Mouse (Mus musculus) lung, adult 2 months (tissue): ENCODE results near the gene Nck1. TPM values are rescaled to one million over a fixed set of nuclear protein-coding genes. Genes with fewer than 3 reads are reported as not detected.

ENCODE experiments used
- DNase-seq: peaks from one replicate; pipeline ENCODE4 v3.0.0; 2022
- H3K4me1 ChIP-seq: fragments of 200-500 bp; 2 replicates; pipeline ENCODE4 v1.6.1; 2011; ENCODE audit warnings: low read length; ENCODE audit not compliant: control insufficient read depth, insufficient read depth
- H3K4me3 ChIP-seq: fragments of 200-500 bp; replicated peaks from 2 replicates; pipeline ENCODE3; 2011; ENCODE audit warnings: low read depth, mild to moderate bottlenecking, control low read depth, low read length; ENCODE audit errors: extremely low read depth
- CTCF ChIP-seq: fragments of 200-500 bp; IDR thresholded peaks from 2 replicates; pipeline ENCODE4 v1.5.1; 2011; ENCODE audit warnings: mild to moderate bottlenecking, low read length, control low read depth; ENCODE audit not compliant: insufficient read depth
- POLR2A ChIP-seq: fragments of 200-500 bp; IDR thresholded peaks from 2 replicates; pipeline ENCODE4 v1.6.1; 2011; ENCODE audit warnings: low read depth, mild to moderate bottlenecking, control low read depth, low read length, borderline replicate concordance; ENCODE audit errors: extremely low read depth
- WGBS: fragments of 180-500 bp; shearing (Covaris S2); methylation state at CpG from one replicate; pipeline ENCODE4 v1.1.7; 2018; 5-methylcytosine and 5-hydroxymethylcytosine counted together
- polyA plus RNA-seq: library from polyadenylated mRNA; depleted of rRNA; stranded (reverse); fragments of >200 nt; gene quantifications from 2 replicates; pipeline ENCODE4 v1.2.3, GENCODE M21; 2012

Nck1 gene
- polyA plus RNA-seq, 1 experiment, result 8.7 TPM

DNA sequence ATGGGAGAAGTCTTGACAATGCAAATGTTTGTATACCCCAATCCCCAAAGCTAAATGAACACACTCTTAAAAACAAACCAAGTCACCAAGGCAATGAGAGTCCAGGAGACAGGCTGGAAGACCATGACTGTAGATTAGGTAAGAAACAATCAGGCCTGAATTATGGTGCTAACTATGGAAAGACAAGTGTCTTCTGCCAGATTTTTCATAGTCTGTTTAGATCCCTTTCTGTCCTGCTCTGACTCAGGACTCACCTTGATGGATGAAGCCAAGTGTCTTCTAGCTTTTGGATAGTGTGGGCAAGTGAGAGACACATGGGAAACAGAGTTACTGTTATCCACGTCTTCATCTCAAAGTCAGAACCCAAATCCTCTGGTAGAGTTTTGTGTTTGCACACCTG is 25.6 kb upstream of the Nck1 start:
- TF ChIP-seq POLR2A (no peak), CTCF (no peak)
- WGBS, result 92% methylated on average over 1 of the region's 1 CpGs
- Histone ChIP-seq H3K4me1 (no peaks in the 10 kb centered on the region; the same call in 1 of the 2 replicates), H3K4me3 (no peak overlapping the region)
- no peak for DNase-seq

- no peaks in the 10 kb centered on the region; the same call in 1 of the 2 replicates for H3K4me1 ChIP-seq
- H3K4me3 ChIP-seq, result peak within 1 kb of the TSS; percentile 81
- DNase-seq, result peak; percentile 62
- TF ChIP-seq CTCF, result no peak
- TF ChIP-seq POLR2A, result 0 out of 2 replicates have a peak, but pooled peaks have one; percentile 30
- WGBS, result under 1% methylated on average over 55 of the region's 55 CpGs
These were observed 24.8 kb upstream of the Nck1 start, which contains the start of gene Slc35g2 for GRCm38 (mm10) chr9:100570626-100571233. Gene Slc35g2, minus strand, starts transcription at chr9:100571090.

- no peaks in the 10 kb centered on the region; the same call in 1 of the 2 replicates for H3K4me1 ChIP-seq
- DNase-seq, result peak; percentile 60
- H3K4me3 ChIP-seq, result peak overlapping the region; percentile 81
- TF ChIP-seq CTCF, result peak; percentile 27; the same call in 1 of the 2 replicates
- peak; percentile 72; the same call in 1 of the 2 replicates for TF ChIP-seq POLR2A
- 4% methylated on average over 32 of the region's 32 CpGs for WGBS
These were observed 24.1 kb upstream of the Nck1 start for GRCm38 (mm10) chr9:100569798-100570625.

DNA sequence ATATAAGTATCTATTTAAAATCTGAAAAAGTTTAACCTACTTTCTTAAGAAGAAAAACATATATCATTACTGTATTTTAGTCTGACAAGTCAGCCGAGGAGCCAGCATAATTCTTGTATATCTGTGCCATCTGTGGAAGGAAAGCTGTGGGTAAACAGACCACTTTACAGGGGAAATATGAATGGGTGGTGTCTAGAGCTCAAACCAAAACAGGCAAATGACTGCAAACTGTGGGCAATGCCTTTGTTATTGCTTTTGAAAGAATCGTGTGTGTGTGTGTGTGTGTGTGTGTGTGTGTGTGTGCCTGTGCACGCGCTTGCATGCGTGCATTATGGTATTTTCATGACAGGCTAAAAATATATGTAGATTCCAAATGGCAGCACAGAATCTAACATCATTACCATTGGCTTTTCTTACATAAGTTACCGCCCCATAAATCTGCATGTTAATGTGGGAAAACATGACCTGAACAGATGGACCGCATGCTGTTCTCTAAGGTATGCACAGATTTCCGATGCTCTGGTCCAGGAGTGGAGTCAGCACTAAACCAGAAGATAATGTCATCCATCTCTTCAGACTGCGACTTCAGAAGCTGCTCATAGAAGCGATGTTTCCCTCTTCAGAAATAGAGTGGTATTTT is 14.4 kb upstream of the Nck1 start:
- Histone ChIP-seq H3K4me1 (peaks cover 6% of the 10 kb centered on the region; the same call in 1 of the 2 replicates), H3K4me3 (no peak overlapping the region)
- WGBS, result 73% methylated on average over 10 of the region's 10 CpGs
- TF ChIP-seq CTCF, result no peak
- TF ChIP-seq POLR2A, result no peak
- DNase-seq, result no peak

- DNase-seq, result no peak
- no peak for TF ChIP-seq CTCF
- TF ChIP-seq POLR2A, result no peak
- Histone ChIP-seq H3K4me3 (no peak overlapping the region), H3K4me1 (peaks cover 7% of the 10 kb centered on the region; the same call in 1 of the 2 replicates)
These were observed 13.1 kb upstream of the Nck1 start for GRCm38 (mm10) chr9:100558991-100559390.

DNA sequence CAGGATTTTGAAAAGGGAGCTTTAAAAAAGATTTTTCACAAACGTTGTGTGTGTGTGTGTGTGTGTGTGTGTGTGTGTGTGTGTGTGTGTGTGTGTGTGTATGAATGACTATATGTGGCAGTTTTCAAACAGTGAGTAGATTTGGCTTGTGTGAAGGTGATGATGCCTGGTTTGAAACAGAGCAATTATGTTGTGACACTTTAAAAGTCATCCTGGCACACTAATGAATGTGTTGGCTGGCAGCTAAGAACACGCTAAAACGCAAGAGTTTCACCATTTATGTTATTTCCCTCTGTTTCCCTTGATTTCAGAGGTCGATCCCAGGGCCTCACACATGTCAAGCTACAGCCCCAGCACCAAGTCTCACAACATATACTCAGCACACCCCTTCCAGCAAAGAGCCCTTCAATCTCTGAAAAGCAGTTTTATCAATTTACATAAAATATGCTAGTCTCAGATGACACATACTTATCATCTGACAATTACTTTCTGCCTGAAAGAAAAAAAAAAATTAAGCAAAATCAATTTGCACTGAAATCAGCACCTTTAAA is 12.2 kb upstream of the Nck1 start:
- DNase-seq, result no peak
- TF ChIP-seq CTCF, result no peak
- TF ChIP-seq POLR2A, result no peak
- Histone ChIP-seq H3K4me3 (no peak overlapping the region), H3K4me1 (peaks cover 7% of the 10 kb centered on the region; the same call in 1 of the 2 replicates)
- 77% methylated on average over 4 of the region's 4 CpGs for WGBS

DNA sequence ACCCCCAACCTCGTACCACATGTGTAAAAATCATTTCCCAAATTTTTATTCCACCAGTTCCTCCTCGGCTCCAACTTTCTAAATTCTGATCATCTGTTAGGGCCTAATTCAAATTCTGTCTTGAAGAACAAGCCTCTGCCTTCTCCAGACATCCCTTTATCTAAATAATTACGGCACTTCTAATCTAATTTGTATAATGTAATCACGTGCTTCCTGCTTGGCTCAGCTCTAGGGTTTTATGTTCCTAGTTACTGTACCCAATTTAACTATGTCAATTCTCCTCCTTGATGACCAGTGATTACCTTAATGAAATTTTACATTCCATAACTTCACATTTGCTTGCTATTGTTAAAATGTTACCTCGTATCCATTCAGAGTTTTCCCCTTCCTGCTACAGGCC is 9.8 kb upstream of the Nck1 start:
- TF ChIP-seq CTCF (no peak), POLR2A (no peak)
- H3K4me1 ChIP-seq, result peaks cover 3% of the 10 kb centered on the region; the same call in 1 of the 2 replicates
- WGBS, result 49% methylated on average over 5 of the region's 5 CpGs
- no peak for DNase-seq
- no peak overlapping the region for H3K4me3 ChIP-seq

GRCm38 (mm10) chr9:100548313-100548712 is 2.4 kb upstream of the Nck1 start:
- no peak for DNase-seq

DNA sequence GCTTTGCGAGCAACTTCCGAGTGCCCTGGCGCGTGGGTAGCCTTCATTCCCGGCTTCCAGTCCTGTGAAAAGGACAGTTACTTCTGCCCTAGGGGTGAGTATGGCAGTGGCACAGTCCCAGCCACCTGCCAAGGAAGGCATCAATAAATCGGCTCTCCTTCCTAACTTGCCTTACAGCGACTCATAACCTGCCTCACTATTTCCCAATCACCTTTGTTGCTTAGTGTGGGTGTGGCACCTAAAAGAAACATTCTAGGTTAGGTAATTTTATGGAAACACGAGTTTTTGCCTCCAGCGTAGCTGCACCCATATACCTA is 618 bp upstream of the Nck1 start:
- DNase-seq, result no peak
- TF ChIP-seq POLR2A, result no peak
- no peak for TF ChIP-seq CTCF

More at GRCm38 (mm10) chr9:100548313-100548712, 2.4 kb upstream of the Nck1 start:
- TF ChIP-seq POLR2A, result no peak
- no peak for TF ChIP-seq CTCF
- Histone ChIP-seq H3K4me1 (peaks cover 2% of the 10 kb centered on the region; the same call in 1 of the 2 replicates), H3K4me3 (no peak overlapping the region)
- 93% methylated on average over 2 of the region's 2 CpGs for WGBS

More for the DNA sequence above, 618 bp upstream of the Nck1 start:
- Histone ChIP-seq H3K4me1 (peaks cover 2% of the 10 kb centered on the region; the same call in 1 of the 2 replicates), H3K4me3 (peak overlapping the region; percentile 81)
- WGBS, result 7% methylated on average over 9 of the region's 9 CpGs
